Mouse (Mus musculus): ENCODE data around the gene Klhl33. TPM values are rescaled to one million over a fixed set of nuclear protein-coding genes. Genes with fewer than 3 reads are reported as not detected.
"Not testable (repeated sequence)": the region's sequence is repeated elsewhere in the genome, so short reads cannot be mapped to it uniquely, and the experiment has no call there.

The Klhl33 gene
- polyA plus RNA-seq, 1 experiment from 2014 or later, result 0.13 TPM

DNA sequence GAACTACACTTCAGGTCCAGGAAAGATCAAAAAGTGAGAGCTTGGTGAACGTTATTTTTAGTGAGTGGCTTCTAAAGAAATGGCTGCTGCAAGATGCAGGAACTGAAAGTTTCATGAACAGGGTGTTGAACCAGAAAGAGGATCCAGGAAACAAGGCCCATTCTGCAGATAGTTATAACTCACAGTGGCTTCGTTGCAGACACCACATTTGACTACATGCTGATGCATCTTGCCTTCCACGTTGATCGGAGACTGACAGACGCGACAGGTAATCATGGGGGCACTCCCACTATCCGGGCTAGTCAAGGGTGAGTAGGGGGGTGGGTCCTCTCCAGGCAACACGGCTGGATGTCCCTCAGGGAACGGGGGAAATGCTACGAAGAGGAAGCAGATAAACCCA is 32.6 kb upstream of the Klhl33 start:
- H3K4me2 ChIP-seq, result peak overlapping the region; percentile 94
- peak overlapping the region; percentile 93 for H3K4me3 ChIP-seq
- H3K9me3 ChIP-seq (replicated peaks), result no peaks in the 10 kb centered on the region
- 10% methylated on average over 10 of the region's 10 CpGs for WGBS (ENCODE audit: insufficient replicate concordance)
- peaks cover 54% of the 10 kb centered on the region for H3K4me1 ChIP-seq
- no peaks in the 10 kb centered on the region for H3K27me3 ChIP-seq (replicated peaks)
- ATAC-seq, result no peak
- H3K27ac ChIP-seq, result peak overlapping the region; percentile 94
- H3K9ac ChIP-seq, result peak overlapping the region; percentile 97
- H3K36me3 ChIP-seq, result peaks cover 38% of the 10 kb centered on the region

DNA sequence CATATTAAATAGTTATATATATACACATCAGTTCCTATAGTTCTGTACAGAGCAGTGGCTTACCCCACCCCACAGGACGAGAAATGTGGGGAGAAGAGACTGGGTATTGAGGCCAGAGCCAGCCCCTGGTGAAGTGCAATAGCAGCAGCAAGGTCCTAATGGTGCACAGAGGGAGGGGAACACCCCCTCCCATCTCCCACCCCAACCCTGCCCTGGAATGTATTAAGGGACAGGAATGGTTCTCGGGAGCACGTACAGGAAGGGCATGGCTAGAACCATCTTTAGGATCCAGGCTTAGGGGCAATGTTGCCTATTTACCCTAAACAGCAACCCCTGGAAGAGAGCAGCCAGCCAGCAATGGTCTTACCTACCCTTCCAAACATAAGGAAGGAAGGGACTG is 30.1 kb upstream of the Klhl33 start:
- H3K4me2 ChIP-seq, result no peak overlapping the region
- H3K4me3 ChIP-seq, result no peak overlapping the region
- no peaks in the 10 kb centered on the region for H3K27me3 ChIP-seq (replicated peaks)
- WGBS (ENCODE audit: insufficient replicate concordance), result 77% methylated on average over 3 of the region's 3 CpGs
- peaks cover 64% of the 10 kb centered on the region for H3K4me1 ChIP-seq
- peaks cover 38% of the 10 kb centered on the region for H3K36me3 ChIP-seq
- no peak overlapping the region for H3K9ac ChIP-seq
- H3K9me3 ChIP-seq (replicated peaks), result no peaks in the 10 kb centered on the region
- ATAC-seq, result no peak
- H3K27ac ChIP-seq, result no peak overlapping the region; the same call in 1 of the 2 replicates

- peaks cover 47% of the 10 kb centered on the region for H3K36me3 ChIP-seq
- H3K9ac ChIP-seq, result peak overlapping the region; percentile 78
- H3K9me3 ChIP-seq (replicated peaks), result no peaks in the 10 kb centered on the region
- WGBS (ENCODE audit: insufficient replicate concordance), result 1% methylated on average over 38 of the region's 38 CpGs
- ATAC-seq, result peak; percentile 65
- peak overlapping the region; percentile 96 for H3K4me2 ChIP-seq
- H3K4me3 ChIP-seq, result peak overlapping the region; percentile 81
- peak overlapping the region; percentile 93 for H3K27ac ChIP-seq
- H3K4me1 ChIP-seq, result peaks cover 53% of the 10 kb centered on the region
- no peaks in the 10 kb centered on the region for H3K27me3 ChIP-seq (replicated peaks)
Observed at GRCm38 (mm10) chr14:50925111-50925920, 28.0 kb upstream of the Klhl33 start.

- no peaks in the 10 kb centered on the region for H3K9me3 ChIP-seq (replicated peaks)
- peaks cover 45% of the 10 kb centered on the region for H3K4me1 ChIP-seq
- H3K36me3 ChIP-seq, result peaks cover 55% of the 10 kb centered on the region
- peak; percentile 92 for ATAC-seq
- H3K9ac ChIP-seq, result peak within 1 kb of the TSS; percentile 78
- no peaks in the 10 kb centered on the region for H3K27me3 ChIP-seq (replicated peaks)
- peak within 1 kb of the TSS; percentile 96 for H3K4me2 ChIP-seq
- under 1% methylated on average over 57 of the region's 57 CpGs for WGBS (ENCODE audit: insufficient replicate concordance)
- H3K4me3 ChIP-seq, result peak within 1 kb of the TSS; percentile 81
- H3K27ac ChIP-seq, result peak within 1 kb of the TSS; percentile 93
Observed at GRCm38 (mm10) chr14:50924281-50925064, 27.2 kb upstream of the Klhl33 start, which contains the start of the genes Osgep and Apex1. Gene Osgep (minus strand): TSS chr14:50924893. Gene Apex1 (plus strand): TSS chr14:50924968.

DNA sequence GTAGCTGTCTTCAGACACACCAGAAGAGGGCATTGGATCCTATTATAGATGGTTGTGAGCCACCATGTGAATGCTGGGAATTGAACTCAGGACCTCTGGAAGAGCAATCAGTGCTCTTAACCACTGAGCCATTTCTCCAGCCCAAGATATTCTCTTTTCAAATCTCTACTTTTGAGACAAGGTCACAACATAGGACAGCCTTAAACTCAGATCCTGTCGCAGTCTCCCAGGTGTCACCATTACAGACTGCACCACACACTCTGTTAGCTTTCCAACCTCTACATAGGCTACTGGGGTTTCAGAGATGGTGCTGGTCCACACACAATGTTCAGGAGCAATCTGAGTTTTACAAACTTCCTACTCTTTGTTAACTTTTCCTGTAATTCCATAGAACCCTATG is 26.1 kb upstream of the Klhl33 start:
- Histone ChIP-seq H3K9ac (peak overlapping the region; percentile 78), H3K36me3 (peaks cover 53% of the 10 kb centered on the region), H3K4me3 (peak overlapping the region; percentile 81), H3K27ac (peak overlapping the region; percentile 93; the same call in 1 of the 2 replicates), H3K4me1 (peaks cover 35% of the 10 kb centered on the region), H3K4me2 (peak overlapping the region; percentile 96)
- ATAC-seq; H3K9me3 ChIP-seq (replicated peaks); H3K27me3 ChIP-seq (replicated peaks): not testable (repeated sequence)
- 74% methylated on average over 1 of the region's 1 CpGs for WGBS (ENCODE audit: insufficient replicate concordance)

- H3K4me2 ChIP-seq, result no peak overlapping the region
- H3K4me3 ChIP-seq, result no peak overlapping the region
- H3K27me3 ChIP-seq (replicated peaks), result no peaks in the 10 kb centered on the region
- H3K27ac ChIP-seq, result no peak overlapping the region
- peaks cover 40% of the 10 kb centered on the region for H3K36me3 ChIP-seq
- WGBS (ENCODE audit: insufficient replicate concordance), result 50% methylated on average over 3 of the region's 3 CpGs
- H3K9me3 ChIP-seq (replicated peaks), result no peaks in the 10 kb centered on the region
- no peaks in the 10 kb centered on the region for H3K4me1 ChIP-seq
- H3K9ac ChIP-seq, result no peak overlapping the region
- ATAC-seq, result no peak
Observed at GRCm38 (mm10) chr14:50911356-50911755, 14.0 kb upstream of the Klhl33 start.

DNA sequence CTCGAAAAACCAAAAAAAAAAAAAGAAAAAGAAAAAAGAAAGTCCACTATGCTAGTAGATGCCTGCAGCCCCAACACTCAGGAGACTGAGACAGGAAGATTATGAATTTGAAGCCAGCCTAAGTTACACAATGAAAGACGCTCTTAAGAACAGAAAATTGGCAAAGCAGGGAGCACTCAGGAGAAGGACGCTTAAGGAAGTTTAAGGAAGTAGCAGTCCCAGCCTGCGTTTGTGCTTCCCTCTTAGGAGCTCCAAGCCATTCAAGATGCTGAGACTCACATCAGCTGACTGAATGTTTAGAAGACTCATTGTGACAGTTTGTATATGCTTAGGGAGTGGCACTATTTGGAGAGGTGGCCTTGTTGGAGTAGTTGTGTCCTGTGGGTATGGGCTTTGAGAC is 10.8 kb upstream of the Klhl33 start:
- 63% methylated on average over 4 of the region's 4 CpGs for WGBS (ENCODE audit: insufficient replicate concordance)
- Histone ChIP-seq H3K9ac (no peak overlapping the region), H3K4me1 (peaks cover 9% of the 10 kb centered on the region), H3K4me3 (no peak overlapping the region), H3K27ac (no peak overlapping the region), H3K27me3 (replicated peaks) (no peaks in the 10 kb centered on the region), H3K9me3 (replicated peaks) (no peaks in the 10 kb centered on the region), H3K36me3 (peaks cover 10% of the 10 kb centered on the region), H3K4me2 (no peak overlapping the region)
- no peak for ATAC-seq

GRCm38 (mm10) chr14:50905327-50905726 is 8.0 kb upstream of the Klhl33 start:
- not testable (repeated sequence) for H3K9ac ChIP-seq; H3K27me3 ChIP-seq (replicated peaks); H3K4me2 ChIP-seq; H3K4me3 ChIP-seq; H3K9me3 ChIP-seq (replicated peaks); H3K36me3 ChIP-seq; H3K27ac ChIP-seq; H3K4me1 ChIP-seq; ATAC-seq

DNA sequence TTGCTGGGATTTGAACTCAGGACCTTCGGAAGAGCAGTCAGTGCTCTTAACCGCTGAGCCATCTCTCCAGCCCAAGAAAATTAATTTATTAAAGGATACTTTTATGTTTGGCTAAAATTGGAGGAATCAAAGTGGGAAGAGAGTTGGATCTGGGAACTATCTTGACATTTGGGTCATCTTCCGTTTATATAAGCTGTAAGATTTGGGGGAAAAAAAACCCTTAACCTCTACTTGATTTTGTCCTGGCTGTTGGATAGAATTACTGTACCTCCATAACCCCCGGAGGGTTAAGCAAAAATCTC is 7.5 kb upstream of the Klhl33 start:
- Histone ChIP-seq H3K27me3 (replicated peaks) (no peaks in the 10 kb centered on the region), H3K27ac (no peak overlapping the region), H3K4me1 (peaks cover 9% of the 10 kb centered on the region), H3K9ac (no peak overlapping the region), H3K9me3 (replicated peaks) (no peaks in the 10 kb centered on the region), H3K4me3 (no peak overlapping the region), H3K36me3 (no peaks in the 10 kb centered on the region), H3K4me2 (no peak overlapping the region)
- WGBS (ENCODE audit: insufficient replicate concordance), result 80% methylated on average over 4 of the region's 4 CpGs
- ATAC-seq, result no peak

DNA sequence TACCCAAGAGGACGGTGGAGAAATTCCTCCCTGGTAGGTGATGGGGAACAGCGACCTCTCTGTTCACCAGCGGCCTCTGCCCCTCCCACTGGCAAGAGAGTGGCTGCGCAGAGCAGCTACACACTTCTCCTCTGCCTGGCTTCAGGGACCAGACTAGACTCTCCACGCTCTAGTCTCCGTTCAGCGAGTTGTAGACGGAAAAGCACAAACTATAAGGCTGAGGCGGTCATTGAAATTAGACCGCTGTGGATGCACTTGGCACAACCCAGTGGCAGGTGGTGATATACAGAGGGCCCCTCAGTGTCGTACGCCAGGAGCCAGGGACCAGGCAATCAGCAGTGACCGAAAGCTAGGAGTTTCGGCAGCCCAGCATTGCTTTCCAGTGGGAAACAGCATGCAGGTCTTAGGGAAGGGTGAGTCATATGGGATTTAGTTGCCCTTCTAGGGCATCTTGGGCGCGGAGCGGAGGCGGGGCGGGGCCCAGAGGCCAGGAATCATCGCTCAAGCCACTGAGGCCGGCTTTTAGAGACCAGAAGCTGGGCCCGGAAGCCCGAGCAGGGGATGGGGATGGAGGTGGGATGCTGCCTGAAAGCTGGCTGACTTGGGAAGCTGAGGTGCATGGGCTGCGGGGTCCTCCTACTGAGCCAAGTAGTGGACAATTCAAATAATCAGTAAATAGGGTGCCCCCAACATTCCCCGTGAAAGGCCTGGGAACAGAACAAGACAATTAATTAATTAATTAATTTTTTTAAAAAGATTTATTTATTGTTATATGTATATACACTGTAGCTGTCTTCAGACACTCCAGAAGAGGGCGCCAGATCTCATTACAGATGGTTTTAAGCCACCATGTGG is 6.9 kb upstream of the Klhl33 start:
- WGBS (ENCODE audit: insufficient replicate concordance), result 5% methylated on average over 26 of the region's 26 CpGs
- H3K27ac ChIP-seq, result no peak overlapping the region
- peak overlapping the region; percentile 56 for H3K9ac ChIP-seq

GRCm38 (mm10) chr14:50897992-50898391 is 685 bp upstream of the Klhl33 start:
- WGBS (ENCODE audit: insufficient replicate concordance), result 42% methylated on average over 2 of the region's 2 CpGs
- ATAC-seq, result not testable (repeated sequence)

More for the DNA sequence above, 6.9 kb upstream of the Klhl33 start:
- H3K4me2 ChIP-seq, result peak overlapping the region; percentile 72
- H3K9me3 ChIP-seq (replicated peaks), result no peaks in the 10 kb centered on the region
- no peaks in the 10 kb centered on the region for H3K36me3 ChIP-seq
- ATAC-seq, result peak; percentile 77
- H3K4me1 ChIP-seq, result peaks cover 9% of the 10 kb centered on the region
- no peaks in the 10 kb centered on the region for H3K27me3 ChIP-seq (replicated peaks)
- H3K4me3 ChIP-seq, result peak overlapping the region; percentile 55

More at GRCm38 (mm10) chr14:50897992-50898391, 685 bp upstream of the Klhl33 start:
- H3K9me3 ChIP-seq (replicated peaks); H3K4me2 ChIP-seq; H3K9ac ChIP-seq; H3K4me1 ChIP-seq; H3K4me3 ChIP-seq; H3K27ac ChIP-seq; H3K36me3 ChIP-seq: not testable (repeated sequence)
- H3K27me3 ChIP-seq (replicated peaks), result peaks cover 28% of the 10 kb centered on the region

Data from liver, embryonic 12.5 days (tissue).